Mouse (Mus musculus): ENCODE data around the gene Fgfr2.

DNA sequence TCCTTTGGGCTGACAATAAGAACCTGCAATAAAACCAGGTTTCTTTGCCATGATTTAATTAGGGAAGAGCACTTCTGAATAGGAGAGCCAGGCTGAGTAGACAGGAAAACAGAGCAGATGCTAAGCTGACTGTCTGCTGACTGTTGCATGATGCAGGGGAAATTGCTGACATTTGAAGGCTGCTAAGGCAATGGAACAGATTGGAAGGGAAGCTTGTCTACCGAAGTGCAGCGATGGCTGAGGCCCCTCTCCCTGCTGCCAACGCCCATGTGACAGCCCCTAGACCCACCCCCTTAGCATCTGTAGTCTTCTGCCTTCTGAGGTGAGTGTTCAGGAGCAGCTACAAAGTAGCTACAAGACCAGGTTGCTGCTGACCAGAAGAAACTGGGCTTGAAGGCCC lies 2397.0 kb downstream of the Fgfr2 start:
- TF ChIP-seq CTCF (conservative IDR thresholded peaks at IDR 0.05; ENCODE audit: low read length) = no peak
- no peak for TF ChIP-seq NANOG (IDR thresholded peaks at IDR 0.05; ENCODE audit: borderline replicate concordance, low read length)
- TF ChIP-seq POU5F1 (IDR thresholded peaks at IDR 0.05; ENCODE audit: borderline replicate concordance, low read length) = no peak

Measured in E14TG2a.4 (cell line).